Mouse (Mus musculus): ENCODE measurements at regions not wholly inside any gene's neighbourhood (a gene's known extent, or its start where the extent isn't known, plus 50 kb on each side); places are given as distances from the start of the nearest gene placed in this dataset.

GRCm38 (mm10) chr8:15244770-15245485 lies 199.1 kb upstream of the BB014433 start:
- peaks cover 4% of the 10 kb centered on the region; the same call in 1 of the 2 replicates for H3K4me1 ChIP-seq (ENCODE audit: control insufficient read depth, insufficient read depth, low read length)
- H3K27ac ChIP-seq (ENCODE audit: insufficient read depth, low read depth, low read length): no peak overlapping the region
- no peak for TF ChIP-seq CTCF (IDR thresholded peaks at IDR 0.05; ENCODE audit: insufficient read depth, low read depth, low read length)
- no peak for TF ChIP-seq POLR2A (IDR thresholded peaks at IDR 0.05; ENCODE audit: insufficient read depth, low read depth, low read length)
- H3K4me3 ChIP-seq (ENCODE audit: insufficient read depth, low read depth, low read length): no peak overlapping the region
- 82% methylated on average over 12 of the region's 12 CpGs for WGBS

GRCm38 (mm10) chr8:15235410-15235809 lies 189.5 kb upstream of the BB014433 start:
- no peak for TF ChIP-seq POLR2A (IDR thresholded peaks at IDR 0.05; ENCODE audit: insufficient read depth, low read depth, low read length)
- no peak for TF ChIP-seq CTCF (IDR thresholded peaks at IDR 0.05; ENCODE audit: insufficient read depth, low read depth, low read length)
- WGBS: 69% methylated on average over 3 of the region's 3 CpGs
- H3K27ac ChIP-seq (ENCODE audit: insufficient read depth, low read depth, low read length): no peak overlapping the region
- no peaks in the 10 kb centered on the region for H3K4me1 ChIP-seq (ENCODE audit: control insufficient read depth, insufficient read depth, low read length)
- no peak overlapping the region for H3K4me3 ChIP-seq (ENCODE audit: insufficient read depth, low read depth, low read length)

GRCm38 (mm10) chr8:15233241-15233640 lies 187.4 kb upstream of the BB014433 start:
- TF ChIP-seq CTCF (IDR thresholded peaks at IDR 0.05; ENCODE audit: insufficient read depth, low read depth, low read length): no peak
- no peak for TF ChIP-seq POLR2A (IDR thresholded peaks at IDR 0.05; ENCODE audit: insufficient read depth, low read depth, low read length)
- no peak overlapping the region for H3K27ac ChIP-seq (ENCODE audit: insufficient read depth, low read depth, low read length)
- WGBS: 75% methylated on average over 8 of the region's 8 CpGs
- no peak overlapping the region for H3K4me3 ChIP-seq (ENCODE audit: insufficient read depth, low read depth, low read length)
- H3K4me1 ChIP-seq (ENCODE audit: control insufficient read depth, insufficient read depth, low read length): peaks cover 8% of the 10 kb centered on the region

- H3K27ac ChIP-seq (ENCODE audit: insufficient read depth, low read depth, low read length): no peak overlapping the region
- H3K4me1 ChIP-seq (ENCODE audit: control insufficient read depth, insufficient read depth, low read length): peaks cover 8% of the 10 kb centered on the region
- H3K4me3 ChIP-seq (ENCODE audit: insufficient read depth, low read depth, low read length): no peak overlapping the region
- WGBS: 29% methylated on average over 2 of the region's 2 CpGs
- TF ChIP-seq CTCF (IDR thresholded peaks at IDR 0.05; ENCODE audit: insufficient read depth, low read depth, low read length) (no peak), POLR2A (IDR thresholded peaks at IDR 0.05; ENCODE audit: insufficient read depth, low read depth, low read length) (no peak)
These were observed 184.3 kb upstream of the BB014433 start for GRCm38 (mm10) chr8:15230217-15230616.

- WGBS: 40% methylated on average over 13 of the region's 13 CpGs
- TF ChIP-seq CTCF (IDR thresholded peaks at IDR 0.05; ENCODE audit: insufficient read depth, low read depth, low read length) (no peak), POLR2A (IDR thresholded peaks at IDR 0.05; ENCODE audit: insufficient read depth, low read depth, low read length) (no peak)
These were observed 175.5 kb upstream of the BB014433 start for GRCm38 (mm10) chr8:15221211-15221912.

GRCm38 (mm10) chr8:15209856-15210521 lies 164.1 kb upstream of the BB014433 start:
- Histone ChIP-seq H3K27ac (ENCODE audit: insufficient read depth, low read depth, low read length) (no peak overlapping the region), H3K4me3 (ENCODE audit: insufficient read depth, low read depth, low read length) (no peak overlapping the region), H3K4me1 (ENCODE audit: control insufficient read depth, insufficient read depth, low read length) (no peaks in the 10 kb centered on the region)
- no peak for TF ChIP-seq POLR2A (IDR thresholded peaks at IDR 0.05; ENCODE audit: insufficient read depth, low read depth, low read length)
- TF ChIP-seq CTCF (IDR thresholded peaks at IDR 0.05; ENCODE audit: insufficient read depth, low read depth, low read length): no peak
- 83% methylated on average over 6 of the region's 6 CpGs for WGBS

More at GRCm38 (mm10) chr8:15221211-15221912, 175.5 kb upstream of the BB014433 start:
- Histone ChIP-seq H3K4me1 (ENCODE audit: control insufficient read depth, insufficient read depth, low read length) (no peaks in the 10 kb centered on the region), H3K4me3 (ENCODE audit: insufficient read depth, low read depth, low read length) (no peak overlapping the region), H3K27ac (ENCODE audit: insufficient read depth, low read depth, low read length) (no peak overlapping the region)

GRCm38 (mm10) chr8:15201556-15201955 lies 155.7 kb upstream of the BB014433 start:
- no peaks in the 10 kb centered on the region for H3K4me1 ChIP-seq (ENCODE audit: control insufficient read depth, insufficient read depth, low read length)

GRCm38 (mm10) chr8:15190708-15191107 lies 144.8 kb upstream of the BB014433 start:
- Histone ChIP-seq H3K27ac (ENCODE audit: insufficient read depth, low read depth, low read length) (no peak overlapping the region), H3K4me3 (ENCODE audit: insufficient read depth, low read depth, low read length) (no peak overlapping the region), H3K4me1 (ENCODE audit: control insufficient read depth, insufficient read depth, low read length) (no peaks in the 10 kb centered on the region)
- 82% methylated on average over 3 of the region's 3 CpGs for WGBS
- TF ChIP-seq CTCF (IDR thresholded peaks at IDR 0.05; ENCODE audit: insufficient read depth, low read depth, low read length): no peak
- no peak for TF ChIP-seq POLR2A (IDR thresholded peaks at IDR 0.05; ENCODE audit: insufficient read depth, low read depth, low read length)

More at GRCm38 (mm10) chr8:15201556-15201955, 155.7 kb upstream of the BB014433 start:
- TF ChIP-seq CTCF (IDR thresholded peaks at IDR 0.05; ENCODE audit: insufficient read depth, low read depth, low read length): no peak
- TF ChIP-seq POLR2A (IDR thresholded peaks at IDR 0.05; ENCODE audit: insufficient read depth, low read depth, low read length): no peak
- Histone ChIP-seq H3K4me3 (ENCODE audit: insufficient read depth, low read depth, low read length) (no peak overlapping the region), H3K27ac (ENCODE audit: insufficient read depth, low read depth, low read length) (no peak overlapping the region)
- WGBS: 87% methylated on average over 6 of the region's 6 CpGs

Data from olfactory bulb, adult 2 months (tissue).